Mouse (Mus musculus) liver, adult 2 months (tissue): Measurements from ENCODE around the gene Ly9.

Experiments
- CTCF ChIP-seq: fragments of 200-500 bp; IDR thresholded peaks from 2 replicates; pipeline ENCODE4 v1.5.1; 2011; ENCODE audit warnings: low read depth, low read length, control low read depth
- POLR2A ChIP-seq: fragments of 200-500 bp; IDR thresholded peaks from 2 replicates; pipeline ENCODE4 v1.6.1; 2011; ENCODE audit warnings: low read length, control low read depth; ENCODE audit not compliant: insufficient read depth; ENCODE audit errors: extremely low read depth

DNA sequence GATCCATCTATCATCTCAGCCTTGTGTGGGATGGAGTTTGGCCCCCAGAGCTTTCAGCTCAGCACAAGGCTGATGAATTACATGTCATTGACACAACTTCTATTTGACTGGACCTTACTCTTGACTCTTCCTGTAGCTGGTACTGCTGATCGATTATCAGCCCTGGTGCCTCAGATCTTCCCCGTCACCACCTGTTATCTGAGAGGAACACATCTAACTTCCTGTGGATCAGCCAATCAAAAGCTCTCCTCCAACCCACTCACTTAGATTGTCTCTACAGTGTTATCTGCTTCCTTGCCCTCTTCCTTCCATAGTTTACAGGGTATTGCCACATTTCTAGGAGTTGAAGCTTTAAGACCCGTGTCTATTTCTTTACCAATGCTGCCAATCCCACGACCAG, 41.3 kb downstream of the Ly9 start:
- TF ChIP-seq POLR2A (no peak), CTCF (no peak)
